Mouse (Mus musculus) left cerebral cortex, adult 9 months (tissue): ENCODE results near the gene Pate2.
"Not testable (repeated sequence)": the region's sequence is repeated elsewhere in the genome, so short reads cannot be mapped to it uniquely, and the experiment has no call there.

Experiments used
- DNase-seq, 2 experiments: peaks; one replicate each; pipeline ENCODE4 v3.0.0; 2022; ENCODE audit warnings: low spot score in 2 of 2

Gene Pate2

DNA sequence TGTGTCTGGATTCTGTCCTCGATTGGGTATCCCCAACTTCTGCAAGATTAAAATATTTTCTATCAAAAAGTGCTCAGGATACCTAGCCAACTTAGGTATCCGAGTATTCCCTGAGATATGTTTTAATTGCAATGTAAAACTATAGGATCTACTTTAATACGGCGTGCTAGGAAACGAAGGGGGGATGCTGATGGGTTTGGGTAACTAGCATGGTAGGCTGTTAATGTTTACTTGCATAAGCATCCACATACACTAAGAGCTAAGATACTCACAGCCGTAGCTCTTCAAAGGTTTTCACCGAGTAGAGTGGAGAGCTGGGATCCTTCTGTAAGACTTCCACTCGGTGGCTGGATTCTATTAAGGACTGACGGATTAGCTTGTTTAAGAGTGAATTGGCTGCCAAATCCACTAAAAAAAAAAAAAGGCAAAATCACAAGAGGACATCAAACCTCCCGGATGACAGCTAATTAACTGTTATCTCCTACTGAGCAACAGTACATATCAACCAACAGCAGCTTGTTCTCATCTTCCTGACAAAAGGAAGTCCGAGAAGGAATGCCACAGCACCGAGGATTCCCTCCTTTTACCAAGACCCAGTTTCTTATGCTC lies 13.5 kb upstream of the Pate2 start:
- no peak for DNase-seq

GRCm38 (mm10) chr9:35558257-35559008 lies 11.7 kb upstream of the Pate2 start, which contains the start of the genes Ddx25 and Pus3:
Gene Ddx25, minus strand, starts transcription at chr9:35558528.
Gene Pus3, plus strand, starts transcription at chr9:35558595.
- peak in 1 of 2 experiments; percentile 75 for DNase-seq

DNA sequence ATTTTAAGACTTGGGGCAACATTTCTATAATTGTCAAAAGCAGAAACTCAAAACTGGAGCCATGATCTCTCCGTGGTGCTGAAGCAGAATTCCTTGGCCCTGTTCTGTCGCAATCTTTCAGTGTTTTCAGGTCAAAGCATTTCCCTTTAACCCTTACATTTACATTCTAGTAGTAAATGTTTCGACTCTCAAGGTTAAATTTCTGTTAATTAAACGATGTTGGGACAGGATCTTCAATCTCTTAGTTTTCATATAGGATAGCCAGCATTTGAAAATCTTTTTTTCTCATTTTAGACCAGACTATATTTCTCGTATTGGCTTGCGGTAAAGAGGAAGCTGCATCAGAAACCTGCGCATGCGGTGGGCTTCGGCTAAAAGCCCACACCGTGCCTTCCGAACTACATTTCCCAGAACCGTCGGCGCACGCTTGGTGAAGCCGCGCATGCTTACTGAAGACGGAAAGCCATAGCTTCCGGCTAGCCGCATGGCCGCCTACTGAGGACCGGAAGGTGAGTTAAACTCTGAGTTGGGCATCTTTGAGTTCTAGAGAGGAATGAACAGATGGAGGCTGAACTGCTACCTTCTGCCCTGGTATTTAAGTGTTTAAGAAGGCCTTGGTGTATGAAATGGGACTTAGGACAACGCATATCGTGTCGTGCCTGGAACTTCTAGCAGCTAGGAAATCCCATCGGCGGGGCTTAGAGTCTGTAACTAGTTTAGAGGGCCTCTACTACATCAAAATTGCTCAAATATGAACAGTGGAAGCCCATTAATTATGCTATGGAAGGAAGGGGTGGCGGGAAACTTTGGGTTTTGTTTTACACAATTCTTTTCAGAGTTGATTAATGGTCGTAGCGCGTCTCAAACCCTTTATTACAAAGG lies 10.8 kb upstream of the Pate2 start:
- DNase-seq = peak; percentile 70 to 86

GRCm38 (mm10) chr9:35561076-35561475 lies 9.0 kb upstream of the Pate2 start:
- no peak for DNase-seq

DNA sequence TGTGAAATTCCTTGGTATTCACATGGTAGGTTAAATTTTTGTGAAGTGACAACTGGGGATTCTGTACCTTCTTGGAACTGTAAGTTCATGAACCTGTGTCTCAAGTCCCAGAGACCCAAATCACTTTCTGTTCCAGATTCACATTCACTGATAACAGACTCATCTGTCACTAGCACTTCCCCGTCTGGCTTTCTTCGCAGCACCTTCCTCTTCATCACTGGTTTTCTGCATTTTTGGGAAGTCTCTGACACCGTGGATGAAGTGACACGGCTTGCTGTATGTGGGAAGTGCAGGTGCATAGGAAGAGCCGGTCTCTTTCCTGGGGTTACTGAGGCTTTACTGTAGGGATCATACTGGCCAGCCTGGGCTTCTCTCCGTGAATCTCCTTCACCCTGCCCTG lies 8.5 kb upstream of the Pate2 start:
- no peak for DNase-seq

- no peak for DNase-seq
These were observed 5.4 kb upstream of the Pate2 start for GRCm38 (mm10) chr9:35564536-35565240.

DNA sequence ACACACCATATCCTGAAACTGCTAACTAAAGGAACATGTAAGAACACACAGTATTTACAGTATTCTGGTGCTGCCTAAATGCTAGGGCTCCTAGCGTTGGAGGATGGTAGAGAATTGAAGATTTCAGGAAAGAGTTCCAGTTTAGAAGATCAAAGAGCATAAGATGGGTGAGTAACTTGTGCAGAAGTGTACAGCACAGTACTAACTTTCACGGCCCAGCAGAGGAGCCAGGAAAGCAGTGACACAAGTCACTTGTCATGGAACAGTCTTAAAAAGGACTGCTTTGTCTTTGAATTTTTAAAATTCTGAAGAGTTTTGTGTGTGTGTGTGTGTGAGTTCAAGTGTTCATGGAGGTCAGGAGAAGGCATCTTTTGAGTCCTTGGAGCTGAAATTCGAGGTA lies 2.1 kb upstream of the Pate2 start:
- DNase-seq = no peak

GRCm38 (mm10) chr9:35570663-35571062 lies 579 bp downstream of the Pate2 start:
- DNase-seq = no peak

- DNase-seq = no peak
These were observed 4.3 kb downstream of the Pate2 start for GRCm38 (mm10) chr9:35574416-35574815.

GRCm38 (mm10) chr9:35587674-35588073 lies 17.6 kb downstream of the Pate2 start:
- no peak for DNase-seq

DNA sequence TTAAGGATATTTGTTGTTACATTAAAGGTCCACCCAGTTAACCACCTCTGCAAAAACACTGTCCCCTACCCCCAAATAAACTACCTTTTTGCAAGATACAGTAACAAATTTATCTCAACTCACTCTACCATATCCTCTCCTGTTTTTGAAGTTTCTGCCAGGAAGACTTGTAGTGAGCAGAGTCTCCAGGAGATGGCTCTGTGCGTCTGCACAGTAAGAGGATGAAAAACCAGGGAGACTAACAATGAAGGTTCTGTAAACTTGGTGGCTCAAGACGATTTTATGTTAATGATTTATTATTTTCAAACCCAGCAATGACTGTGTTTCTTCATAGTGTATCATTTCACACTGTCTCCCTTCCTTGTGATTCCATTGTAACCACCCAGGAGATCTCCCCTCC lies 22.8 kb downstream of the Pate2 start:
- DNase-seq = peak in 1 of 2 experiments; percentile 61

GRCm38 (mm10) chr9:35607647-35608405 lies 37.7 kb downstream of the Pate2 start:
- peak in 1 of 2 experiments; percentile 15 for DNase-seq

GRCm38 (mm10) chr9:35611841-35612240 lies 41.8 kb downstream of the Pate2 start, which contains the start of gene Pate4:
Gene Pate4, minus strand, starts transcription at chr9:35611941.
- DNase-seq = no peak

DNA sequence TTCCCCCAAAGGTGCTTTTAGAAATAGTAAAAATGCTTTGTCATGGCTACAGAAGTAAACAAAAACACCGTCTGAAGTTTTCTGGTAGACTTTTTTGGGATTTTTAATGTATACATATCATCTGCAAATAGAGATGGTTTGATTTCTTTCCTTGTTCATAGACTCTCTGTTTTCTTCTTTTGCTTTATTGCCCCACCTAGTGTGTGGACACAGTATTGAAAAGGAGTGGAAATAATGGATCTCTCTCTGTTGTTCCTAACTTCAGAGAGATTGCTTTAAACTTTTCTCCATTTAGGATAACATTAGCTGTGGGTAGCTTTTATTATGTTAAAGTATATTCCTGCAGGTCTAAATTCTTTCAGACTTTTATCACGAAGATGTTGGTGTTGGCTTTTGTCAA lies 43.9 kb downstream of the Pate2 start:
- DNase-seq = no peak

DNA sequence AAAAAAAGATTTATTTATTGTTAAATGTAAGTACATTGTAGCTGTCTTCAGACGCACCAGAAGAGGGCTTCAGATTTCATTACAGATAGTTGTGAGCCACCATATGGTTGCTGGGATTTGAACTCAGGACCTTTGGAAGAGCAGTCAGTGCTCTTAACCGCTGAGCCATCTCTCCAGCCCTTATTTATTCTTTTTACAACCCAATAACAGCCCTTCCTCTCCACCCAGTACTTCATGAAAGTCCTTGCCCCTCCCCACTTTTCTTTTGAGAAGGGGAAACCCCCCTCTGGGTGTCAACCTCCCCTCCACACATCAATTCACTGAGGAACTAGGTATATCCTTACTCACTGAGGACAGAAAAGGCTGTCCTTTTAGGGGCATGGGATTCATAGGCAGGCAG lies 46.7 kb downstream of the Pate2 start:
- not testable (repeated sequence) for DNase-seq

- DNase-seq = no peak
These were observed 62.9 kb downstream of the Pate2 start for GRCm38 (mm10) chr9:35632981-35633380.

DNA sequence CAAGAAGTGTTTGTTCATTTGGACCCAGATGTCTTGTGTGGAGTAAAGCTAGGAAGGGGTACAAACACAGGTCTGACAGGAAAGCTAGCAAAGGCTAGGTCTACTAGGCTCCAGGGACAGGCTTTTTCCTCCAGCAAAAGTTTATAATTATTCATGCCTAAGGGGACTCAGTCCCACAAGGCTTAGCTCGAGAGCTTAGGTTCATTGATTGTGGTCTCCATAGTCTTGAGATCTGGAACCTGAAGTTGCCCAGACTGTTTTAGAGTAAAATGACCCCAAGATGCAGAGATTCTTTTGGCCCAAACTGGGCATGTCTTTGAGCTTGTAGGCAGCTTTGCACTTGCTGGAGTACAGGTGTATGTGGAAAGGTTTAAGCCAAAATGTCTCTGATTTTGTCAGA lies 78.0 kb downstream of the Pate2 start, which contains the start of gene Pate3:
TSS of gene Pate3 (minus strand) at position 101 of the 400 bp plus-strand sequence.
- no peak for DNase-seq

DNA sequence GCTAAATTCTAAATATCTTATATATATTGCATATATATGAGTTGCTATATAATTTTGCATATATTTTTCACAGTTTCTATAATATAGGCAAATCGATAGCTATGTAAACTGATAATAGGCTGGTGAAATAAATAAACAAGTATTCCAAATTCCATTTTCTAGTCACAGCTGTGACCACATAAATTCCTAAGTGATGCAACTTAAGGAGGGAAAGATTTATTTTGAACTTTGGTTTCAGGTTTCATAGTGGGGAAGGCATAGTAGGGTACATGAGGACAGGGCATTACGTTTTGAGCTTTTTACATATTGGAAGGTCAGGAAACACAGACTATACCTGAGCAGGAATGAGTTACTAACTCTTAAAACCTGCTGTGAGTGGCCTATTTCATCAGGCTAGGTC lies 103.5 kb downstream of the Pate2 start:
- no peak for DNase-seq

DNA sequence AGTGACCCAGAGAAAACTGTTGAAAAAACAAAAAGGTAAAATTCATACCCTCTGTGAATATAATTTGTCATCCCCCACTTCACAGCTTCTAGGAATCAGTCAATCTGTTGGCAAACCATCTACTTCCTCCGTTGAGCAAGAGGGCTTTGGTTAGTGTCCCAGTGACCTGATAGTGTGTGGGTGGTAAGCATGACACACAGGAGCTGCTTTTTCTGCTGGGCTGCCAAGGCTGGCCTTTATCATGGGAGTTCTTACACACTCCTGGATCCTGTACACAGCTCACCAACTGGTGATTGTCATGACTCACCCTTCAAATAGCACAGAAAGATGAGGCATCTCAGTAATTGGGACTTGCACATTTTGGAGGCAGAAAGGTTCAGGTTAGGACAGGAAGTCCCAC lies 116.9 kb downstream of the Pate2 start, which contains the start of gene Pate1:
TSS of gene Pate1 (minus strand) at position 378 of the 400 bp plus-strand sequence.
- peak in 1 of 2 experiments; percentile 17 for DNase-seq

DNA sequence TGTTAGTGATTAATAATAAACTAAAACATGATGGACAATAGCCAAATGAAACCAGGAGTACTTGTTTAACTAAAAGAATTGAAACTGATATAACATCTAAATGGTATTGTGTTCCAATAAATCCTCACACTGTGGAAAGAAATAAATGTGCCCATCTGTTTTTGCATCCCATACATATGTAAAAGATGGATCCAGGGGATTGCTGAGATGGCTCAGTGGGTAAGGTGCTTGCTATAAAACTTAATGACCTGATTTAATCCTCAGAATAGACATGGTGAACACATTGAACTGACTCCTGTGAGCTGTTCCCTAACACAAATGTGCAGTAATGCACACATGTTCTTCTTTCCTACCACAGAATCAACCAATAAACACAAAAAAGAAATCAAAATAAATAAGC lies 121.8 kb downstream of the Pate2 start:
- no peak for DNase-seq

GRCm38 (mm10) chr9:35707265-35707664 lies 137.2 kb downstream of the Pate2 start:
- no peak for DNase-seq
